Mouse (Mus musculus) MEL (cell line): ENCODE results near the gene Cntnap2. TPM values are rescaled to one million over a fixed set of nuclear protein-coding genes. Genes with fewer than 3 reads are reported as not detected.

Experiments used
- DNase-seq: peaks from one replicate; pipeline ENCODE4 v3.0.0; 2011; ENCODE audit warnings: low read depth, low spot score
- H3K27ac ChIP-seq: 2 replicates; pipeline ENCODE4 v1.5.1; 2012; ENCODE audit warnings: low read depth, mild to moderate bottlenecking, control low read depth, low read length, moderate library complexity; ENCODE audit not compliant: control insufficient read depth
- H3K27me3 ChIP-seq, 2 experiments: fragments of 150-350 bp in 1 of 2; sonication (generic) in 1 of 2; 2 replicates each; pipeline ENCODE4 v1.6.1; 2012; ENCODE audit warnings: low read length in 2 of 2, mild to moderate bottlenecking in 2 of 2, improper control_type of control experiment in 1 of 2, moderate library complexity in 1 of 2; ENCODE audit not compliant: insufficient read depth in 2 of 2, control insufficient read depth in 1 of 2
- H3K36me3 ChIP-seq, 2 experiments: 2 replicates each; pipeline ENCODE4 v1.6.1; 2012 to 2014; ENCODE audit warnings: low read length in 2 of 2, improper control_type of control experiment in 1 of 2, inconsistent platforms in 1 of 2, mild to moderate bottlenecking in 1 of 2; ENCODE audit not compliant: insufficient read depth in 2 of 2, control insufficient read depth in 1 of 2
- H3K4me1 ChIP-seq, 2 experiments: fragments of 150-350 bp in 1 of 2; sonication (generic) in 1 of 2; 2 replicates each; pipeline ENCODE4 v1.6.1; 2012; ENCODE audit warnings: low read length in 2 of 2, improper control_type of control experiment in 1 of 2, mild to moderate bottlenecking in 1 of 2; ENCODE audit not compliant: insufficient read depth in 2 of 2, control insufficient read depth in 1 of 2
- H3K4me3 ChIP-seq, 2 experiments: fragments of 150-350 bp in 1 of 2; sonication (generic) in 1 of 2; 2 replicates each; pipeline ENCODE4 v1.5.1; 2012; ENCODE audit warnings: low read depth in 2 of 2, low read length in 2 of 2, mild to moderate bottlenecking in 2 of 2, moderate library complexity in 2 of 2, control low read depth in 1 of 2, improper control_type of control experiment in 1 of 2; ENCODE audit not compliant: control insufficient read depth in 1 of 2, insufficient read depth in 1 of 2
- H3K79me2 ChIP-seq: 2 replicates; pipeline ENCODE4 v1.6.1; 2012; ENCODE audit warnings: mild to moderate bottlenecking, low read length, moderate library complexity; ENCODE audit not compliant: control insufficient read depth, poor library complexity, insufficient read depth
- H3K9ac ChIP-seq: 2 replicates; pipeline ENCODE4 v1.6.1; 2012; ENCODE audit warnings: low read depth, mild to moderate bottlenecking, control low read depth, low read length, moderate library complexity; ENCODE audit not compliant: control insufficient read depth, poor library complexity, severe bottlenecking
- H3K9me3 ChIP-seq: fragments of 150-350 bp; sonication (generic); replicated peaks from 2 replicates; pipeline ENCODE4 v1.6.1; 2012; ENCODE audit warnings: mild to moderate bottlenecking, low read length, improper control_type of control experiment, moderate library complexity; ENCODE audit not compliant: insufficient read depth
- CHD1 ChIP-seq: IDR thresholded peaks from 2 replicates; pipeline ENCODE4 v1.6.1; 2012; ENCODE audit warnings: low read depth, mild to moderate bottlenecking, inconsistent platforms, low read length, improper control_type of control experiment
- CHD2 ChIP-seq: IDR thresholded peaks from 2 replicates; pipeline ENCODE4 v1.6.1; 2011; ENCODE audit warnings: low read length, improper control_type of control experiment
- EP300 ChIP-seq, 2 experiments: IDR thresholded peaks; 2 replicates each; pipeline ENCODE4 v1.6.1; 2011; ENCODE audit warnings: improper control_type of control experiment in 2 of 2, low read length in 2 of 2, low read depth in 1 of 2, mild to moderate bottlenecking in 1 of 2
- ETS1 ChIP-seq: IDR thresholded peaks from 2 replicates; pipeline ENCODE4 v1.6.1; 2012; ENCODE audit warnings: low read depth, mild to moderate bottlenecking, inconsistent platforms, low read length, improper control_type of control experiment, moderate library complexity
- GABPA ChIP-seq: IDR thresholded peaks from 2 replicates; pipeline ENCODE4 v1.6.1; 2012; ENCODE audit warnings: low read depth, mild to moderate bottlenecking, inconsistent platforms, low read length, improper control_type of control experiment, moderate library complexity
- HCFC1 ChIP-seq: IDR thresholded peaks from 2 replicates; pipeline ENCODE4 v1.6.1; 2012; ENCODE audit warnings: low read depth, mild to moderate bottlenecking, inconsistent platforms, low read length, improper control_type of control experiment, moderate library complexity
- JUND ChIP-seq: IDR thresholded peaks from 2 replicates; pipeline ENCODE4 v1.6.1; 2011; ENCODE audit warnings: low read depth, mild to moderate bottlenecking, improper control_type of control experiment, low read length
- MAFK ChIP-seq: IDR thresholded peaks from 2 replicates; pipeline ENCODE4 v1.6.1; 2011; ENCODE audit warnings: low read depth, mild to moderate bottlenecking, low read length, improper control_type of control experiment, borderline replicate concordance
- MXI1 ChIP-seq: IDR thresholded peaks from 2 replicates; pipeline ENCODE4 v1.6.1; 2011; ENCODE audit warnings: mild to moderate bottlenecking, low read depth, low read length, improper control_type of control experiment
- NRF1 ChIP-seq: IDR thresholded peaks from 2 replicates; pipeline ENCODE4 v1.6.1; 2014; ENCODE audit warnings: low read depth, mild to moderate bottlenecking, inconsistent platforms, low read length, improper control_type of control experiment, moderate library complexity; ENCODE audit not compliant: poor library complexity, insufficient read depth, severe bottlenecking
- POLR2AphosphoS2 ChIP-seq: IDR thresholded peaks from 2 replicates; pipeline ENCODE4 v1.6.1; 2011; ENCODE audit warnings: low read length, improper control_type of control experiment
- POLR2AphosphoS5 ChIP-seq: IDR thresholded peaks from 2 replicates; pipeline ENCODE4 v1.6.1; 2012; ENCODE audit warnings: low read depth, borderline replicate concordance, mild to moderate bottlenecking, inconsistent platforms, low read length, moderate library complexity, mixed read lengths
- RCOR1 ChIP-seq: IDR thresholded peaks from 2 replicates; pipeline ENCODE4 v1.6.1; 2012; ENCODE audit warnings: low read depth, mild to moderate bottlenecking, inconsistent platforms, low read length, improper control_type of control experiment
- TAL1 ChIP-seq: IDR thresholded peaks from 2 replicates; pipeline ENCODE4 v1.6.1; 2012; ENCODE audit warnings: mild to moderate bottlenecking, inconsistent platforms, low read length, moderate library complexity, mixed read lengths
- TBP ChIP-seq: IDR thresholded peaks from 2 replicates; pipeline ENCODE4 v1.8.0; 2011; ENCODE audit warnings: low read depth, low read length, improper control_type of control experiment
- UBTF ChIP-seq: IDR thresholded peaks from 2 replicates; pipeline ENCODE4 v1.6.1; 2012; ENCODE audit warnings: low read depth, mild to moderate bottlenecking, inconsistent platforms, low read length, improper control_type of control experiment, moderate library complexity, borderline replicate concordance; ENCODE audit not compliant: insufficient read depth
- ZNF384 ChIP-seq: IDR thresholded peaks from 2 replicates; pipeline ENCODE4 v1.6.1; 2012; ENCODE audit warnings: low read depth, mild to moderate bottlenecking, inconsistent platforms, low read length, improper control_type of control experiment
- polyA plus RNA-seq, 2 experiments: library from polyadenylated mRNA; stranded (reverse) in 1 of 2; unstranded in 1 of 2; fragments of >175 nt in 1 of 2; fragments of >200 nt in 1 of 2; gene quantifications; 2 replicates each; pipeline versions ENCODE4 v1.2.1 to v1.2.4; 2012; ENCODE audit warnings: low replicate concordance in 2 of 2, low read depth in 1 of 2; ENCODE audit not compliant: insufficient read length in 2 of 2, insufficient read depth in 1 of 2, missing spikeins in 1 of 2
- total RNA-seq: library from RNA; depleted of rRNA; stranded (reverse); fragments of 300-350 nt; gene quantifications from 2 replicates; pipeline ENCODE4 v1.2.3, GENCODE M21; 2012

Cntnap2 gene
- total and polyA plus RNA-seq, 3 experiments = 0.01 TPM; not detected in 2

DNA sequence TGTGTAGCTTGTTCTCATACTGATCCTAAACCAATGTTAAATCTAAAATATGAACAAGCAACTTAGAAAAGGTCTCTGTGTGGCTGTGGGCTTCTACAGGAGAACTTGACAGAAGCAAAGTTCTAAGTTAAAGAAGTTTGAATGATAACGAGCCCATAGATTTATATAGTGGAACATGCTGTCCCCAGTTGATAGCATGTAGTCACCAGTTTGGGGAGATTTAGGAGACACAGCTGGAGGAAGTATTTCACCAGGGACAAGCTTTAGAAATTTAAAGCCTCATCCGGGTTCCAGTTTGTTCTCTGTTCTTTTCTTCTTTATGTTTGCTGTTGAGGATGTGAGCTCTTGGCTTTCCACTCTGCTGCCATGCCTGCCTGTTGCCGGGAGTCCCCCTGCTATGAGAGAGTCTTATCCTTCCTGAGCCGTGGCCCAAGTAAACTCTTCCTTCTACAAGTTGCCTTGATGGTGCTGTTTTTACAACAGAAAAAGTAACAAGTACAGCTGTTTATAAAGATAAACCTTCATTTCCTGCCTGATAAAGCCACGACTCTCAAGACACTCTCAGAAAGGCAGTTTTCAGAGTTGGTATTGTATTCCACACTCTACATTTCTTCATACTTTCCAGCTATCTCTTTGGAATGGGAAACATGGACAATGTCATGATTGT is 2264.1 kb downstream of the Cntnap2 start (continued):
- no peak for TF ChIP-seq ZNF384
- TF ChIP-seq ETS1 = peak; percentile 79
- no peak for TF ChIP-seq MXI1

DNA sequence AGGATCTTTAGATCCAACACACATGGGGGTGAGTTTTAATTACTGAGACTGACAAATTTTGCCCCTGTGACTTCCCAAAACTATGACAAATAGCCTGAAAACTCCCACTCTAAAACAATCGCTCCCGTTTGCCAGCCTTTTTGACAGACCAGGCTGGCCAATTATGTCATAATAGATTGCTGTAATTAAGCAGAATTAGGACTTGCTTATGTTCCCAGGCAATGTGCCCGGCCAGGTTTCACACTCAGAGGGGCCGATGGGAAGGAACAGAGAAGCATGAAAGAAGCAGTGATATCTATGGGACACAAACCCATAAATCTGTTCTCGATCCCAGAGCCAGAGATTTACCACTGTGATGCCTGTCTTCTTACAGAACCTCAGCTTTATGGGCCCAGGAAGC is 2264.7 kb downstream of the Cntnap2 start:
- peaks cover 0 to 14% of the 10 kb centered on the region in 2 experiments; a peak in 2 of 4 replicates for H3K36me3 ChIP-seq
- H3K27ac ChIP-seq = peak overlapping the region; percentile 32; the same call in 1 of the 2 replicates
- no peak overlapping the region for H3K4me3 ChIP-seq
- peaks cover 0 to 6% of the 10 kb centered on the region in 2 experiments; a peak in 2 of 4 replicates for H3K4me1 ChIP-seq
- no peaks in the 10 kb centered on the region for H3K79me2 ChIP-seq
- no peak for TF ChIP-seq TAL1
- 0 out of 2 replicates have a peak, but pooled peaks have one; percentile 7 for TF ChIP-seq RCOR1
- TF ChIP-seq TBP = no peak
- no peak for TF ChIP-seq GABPA
- TF ChIP-seq CHD1 = no peak
- TF ChIP-seq POLR2AphosphoS2 = no peak
- TF ChIP-seq POLR2AphosphoS5 = no peak
- TF ChIP-seq MAFK = no peak
- H3K27me3 ChIP-seq = no peaks in the 10 kb centered on the region; a peak in 1 of 4 replicates
- H3K9me3 ChIP-seq = no peaks in the 10 kb centered on the region
- H3K9ac ChIP-seq = no peak overlapping the region
- DNase-seq = peak; percentile 36

- Histone ChIP-seq H3K36me3 (peaks cover 0 to 6% of the 10 kb centered on the region in 2 experiments; a peak in 2 of 4 replicates), H3K9me3 (no peaks in the 10 kb centered on the region), H3K27ac (no peak overlapping the region), H3K79me2 (no peaks in the 10 kb centered on the region), H3K9ac (no peak overlapping the region), H3K4me1 (peaks cover 0 to 6% of the 10 kb centered on the region in 2 experiments; a peak in 2 of 4 replicates), H3K4me3 (no peak overlapping the region), H3K27me3 (peaks cover 2 to 3% of the 10 kb centered on the region in 2 experiments; a peak in 3 of 4 replicates)
- TF ChIP-seq TBP (no peak), HCFC1 (no peak), RCOR1 (no peak), NRF1 (no peak), CHD1 (no peak), UBTF (no peak), MAFK (no peak), GABPA (no peak), POLR2AphosphoS2 (no peak), JUND (no peak), POLR2AphosphoS5 (no peak), EP300 (IDR thresholded peaks at IDR 0.05; ENCODE audit: low read depth in 1 of 2, low read length in 2 of 2) (no peak), CHD2 (no peak), ZNF384 (no peak)
- DNase-seq = no peak
Measured at GRCm38 (mm10) chr6:47328281-47328680, 2269.1 kb downstream of the Cntnap2 start.
